Mouse (Mus musculus) MEL (cell line): Measurements from ENCODE around the gene Ppfia3. TPM values are rescaled to one million over a fixed set of nuclear protein-coding genes. Genes with fewer than 3 reads are reported as not detected.
A peak's percentile ranks its signal among the peaks of the same experiment; 100 is the strongest.

Experiments used
- DNase-seq: peaks from one replicate; pipeline ENCODE4 v3.0.0; 2011; ENCODE audit warnings: low read depth, low spot score
- H3K27ac ChIP-seq: 2 replicates; pipeline ENCODE4 v1.5.1; 2012; ENCODE audit warnings: low read depth, mild to moderate bottlenecking, control low read depth, low read length, moderate library complexity; ENCODE audit not compliant: control insufficient read depth
- H3K27me3 ChIP-seq, 2 experiments: fragments of 150-350 bp in 1 of 2; sonication (generic) in 1 of 2; 2 replicates each; pipeline ENCODE4 v1.6.1; 2012; ENCODE audit warnings: low read length in 2 of 2, mild to moderate bottlenecking in 2 of 2, improper control_type of control experiment in 1 of 2, moderate library complexity in 1 of 2; ENCODE audit not compliant: insufficient read depth in 2 of 2, control insufficient read depth in 1 of 2
- H3K36me3 ChIP-seq, 2 experiments: 2 replicates each; pipeline ENCODE4 v1.6.1; 2012 to 2014; ENCODE audit warnings: low read length in 2 of 2, improper control_type of control experiment in 1 of 2, inconsistent platforms in 1 of 2, mild to moderate bottlenecking in 1 of 2; ENCODE audit not compliant: insufficient read depth in 2 of 2, control insufficient read depth in 1 of 2
- H3K4me1 ChIP-seq, 2 experiments: fragments of 150-350 bp in 1 of 2; sonication (generic) in 1 of 2; 2 replicates each; pipeline ENCODE4 v1.6.1; 2012; ENCODE audit warnings: low read length in 2 of 2, improper control_type of control experiment in 1 of 2, mild to moderate bottlenecking in 1 of 2; ENCODE audit not compliant: insufficient read depth in 2 of 2, control insufficient read depth in 1 of 2
- H3K4me3 ChIP-seq, 2 experiments: fragments of 150-350 bp in 1 of 2; sonication (generic) in 1 of 2; 2 replicates each; pipeline ENCODE4 v1.5.1; 2012; ENCODE audit warnings: low read depth in 2 of 2, low read length in 2 of 2, mild to moderate bottlenecking in 2 of 2, moderate library complexity in 2 of 2, control low read depth in 1 of 2, improper control_type of control experiment in 1 of 2; ENCODE audit not compliant: control insufficient read depth in 1 of 2, insufficient read depth in 1 of 2
- H3K79me2 ChIP-seq: 2 replicates; pipeline ENCODE4 v1.6.1; 2012; ENCODE audit warnings: mild to moderate bottlenecking, low read length, moderate library complexity; ENCODE audit not compliant: control insufficient read depth, poor library complexity, insufficient read depth
- H3K9ac ChIP-seq: 2 replicates; pipeline ENCODE4 v1.6.1; 2012; ENCODE audit warnings: low read depth, mild to moderate bottlenecking, control low read depth, low read length, moderate library complexity; ENCODE audit not compliant: control insufficient read depth, poor library complexity, severe bottlenecking
- H3K9me3 ChIP-seq: fragments of 150-350 bp; sonication (generic); replicated peaks from 2 replicates; pipeline ENCODE4 v1.6.1; 2012; ENCODE audit warnings: mild to moderate bottlenecking, low read length, improper control_type of control experiment, moderate library complexity; ENCODE audit not compliant: insufficient read depth
- E2F4 ChIP-seq: IDR thresholded peaks from 2 replicates; pipeline ENCODE4 v1.6.1; 2011; ENCODE audit warnings: low read depth, low read length, improper control_type of control experiment, borderline replicate concordance
- ELF1 ChIP-seq: IDR thresholded peaks from 2 replicates; pipeline ENCODE4 v1.6.1; 2014; ENCODE audit warnings: low read depth, mild to moderate bottlenecking, inconsistent platforms, low read length, improper control_type of control experiment, moderate library complexity
- ETS1 ChIP-seq: IDR thresholded peaks from 2 replicates; pipeline ENCODE4 v1.6.1; 2012; ENCODE audit warnings: low read depth, mild to moderate bottlenecking, inconsistent platforms, low read length, improper control_type of control experiment, moderate library complexity
- GABPA ChIP-seq: IDR thresholded peaks from 2 replicates; pipeline ENCODE4 v1.6.1; 2012; ENCODE audit warnings: low read depth, mild to moderate bottlenecking, inconsistent platforms, low read length, improper control_type of control experiment, moderate library complexity
- HCFC1 ChIP-seq: IDR thresholded peaks from 2 replicates; pipeline ENCODE4 v1.6.1; 2012; ENCODE audit warnings: low read depth, mild to moderate bottlenecking, inconsistent platforms, low read length, improper control_type of control experiment, moderate library complexity
- JUND ChIP-seq: IDR thresholded peaks from 2 replicates; pipeline ENCODE4 v1.6.1; 2011; ENCODE audit warnings: low read depth, mild to moderate bottlenecking, improper control_type of control experiment, low read length
- KAT2A ChIP-seq: conservative IDR thresholded peaks from 2 replicates; pipeline ENCODE4 v1.6.1; 2012; ENCODE audit warnings: low read depth, low read length, improper control_type of control experiment, inconsistent platforms
- MAFK ChIP-seq: IDR thresholded peaks from 2 replicates; pipeline ENCODE4 v1.6.1; 2011; ENCODE audit warnings: low read depth, mild to moderate bottlenecking, low read length, improper control_type of control experiment, borderline replicate concordance
- MAX ChIP-seq: IDR thresholded peaks from 2 replicates; pipeline ENCODE4 v1.6.1; 2011; ENCODE audit warnings: low read length, improper control_type of control experiment
- MAZ ChIP-seq: IDR thresholded peaks from 2 replicates; pipeline ENCODE4 v1.6.1; 2012; ENCODE audit warnings: low read depth, mild to moderate bottlenecking, inconsistent platforms, low read length, improper control_type of control experiment
- MEF2A ChIP-seq: IDR thresholded peaks from 2 replicates; pipeline ENCODE4 v1.6.1; 2014; ENCODE audit warnings: low read depth, mild to moderate bottlenecking, inconsistent platforms, low read length, improper control_type of control experiment; ENCODE audit not compliant: poor library complexity, insufficient replicate concordance, severe bottlenecking; ENCODE audit errors: extremely low read depth
- MXI1 ChIP-seq: IDR thresholded peaks from 2 replicates; pipeline ENCODE4 v1.6.1; 2011; ENCODE audit warnings: mild to moderate bottlenecking, low read depth, low read length, improper control_type of control experiment
- MYC ChIP-seq: IDR thresholded peaks from 2 replicates; pipeline ENCODE4 v1.6.1; 2011; ENCODE audit warnings: low read depth, mild to moderate bottlenecking, low read length, improper control_type of control experiment, moderate library complexity
- NELFE ChIP-seq: IDR thresholded peaks from 2 replicates; pipeline ENCODE4 v1.6.1; 2011; ENCODE audit warnings: low read depth, low read length, improper control_type of control experiment
- POLR2AphosphoS5 ChIP-seq: IDR thresholded peaks from 2 replicates; pipeline ENCODE4 v1.6.1; 2012; ENCODE audit warnings: low read depth, borderline replicate concordance, mild to moderate bottlenecking, inconsistent platforms, low read length, moderate library complexity, mixed read lengths
- RAD21 ChIP-seq: IDR thresholded peaks from 2 replicates; pipeline ENCODE4 v1.6.1; 2011; ENCODE audit warnings: mild to moderate bottlenecking, low read depth, low read length, improper control_type of control experiment
- RCOR1 ChIP-seq: IDR thresholded peaks from 2 replicates; pipeline ENCODE4 v1.6.1; 2012; ENCODE audit warnings: low read depth, mild to moderate bottlenecking, inconsistent platforms, low read length, improper control_type of control experiment
- SIN3A ChIP-seq: IDR thresholded peaks from 2 replicates; pipeline ENCODE4 v1.6.1; 2012; ENCODE audit warnings: low read length, improper control_type of control experiment, inconsistent platforms
- SMC3 ChIP-seq: IDR thresholded peaks from 2 replicates; pipeline ENCODE4 v1.6.1; 2011; ENCODE audit warnings: low read depth, low read length, improper control_type of control experiment
- TAL1 ChIP-seq: IDR thresholded peaks from 2 replicates; pipeline ENCODE4 v1.6.1; 2012; ENCODE audit warnings: mild to moderate bottlenecking, inconsistent platforms, low read length, moderate library complexity, mixed read lengths
- TBP ChIP-seq: IDR thresholded peaks from 2 replicates; pipeline ENCODE4 v1.8.0; 2011; ENCODE audit warnings: low read depth, low read length, improper control_type of control experiment
- UBTF ChIP-seq: IDR thresholded peaks from 2 replicates; pipeline ENCODE4 v1.6.1; 2012; ENCODE audit warnings: low read depth, mild to moderate bottlenecking, inconsistent platforms, low read length, improper control_type of control experiment, moderate library complexity, borderline replicate concordance; ENCODE audit not compliant: insufficient read depth
- USF2 ChIP-seq, 2 experiments: IDR thresholded peaks; 2 replicates each; pipeline ENCODE4 v1.6.1; 2011 to 2012; ENCODE audit warnings: improper control_type of control experiment in 2 of 2, low read length in 2 of 2, borderline replicate concordance in 1 of 2, inconsistent platforms in 1 of 2, low read depth in 1 of 2, mild to moderate bottlenecking in 1 of 2; ENCODE audit not compliant: insufficient read depth in 1 of 2
- ZC3H11A ChIP-seq: IDR thresholded peaks from 2 replicates; pipeline ENCODE4 v1.6.1; 2012; ENCODE audit warnings: low read depth, mild to moderate bottlenecking, inconsistent platforms, low read length, improper control_type of control experiment
- ZKSCAN1 ChIP-seq: IDR thresholded peaks from 2 replicates; pipeline ENCODE4 v1.6.1; 2012; ENCODE audit warnings: low read depth, mild to moderate bottlenecking, inconsistent platforms, low read length, improper control_type of control experiment, moderate library complexity
- ZMIZ1 ChIP-seq: IDR thresholded peaks from 2 replicates; pipeline ENCODE4 v1.6.1; 2012; ENCODE audit warnings: low read depth, mild to moderate bottlenecking, inconsistent platforms, low read length, improper control_type of control experiment, moderate library complexity
- polyA plus RNA-seq, 2 experiments: library from polyadenylated mRNA; stranded (reverse) in 1 of 2; unstranded in 1 of 2; fragments of >175 nt in 1 of 2; fragments of >200 nt in 1 of 2; gene quantifications; 2 replicates each; pipeline versions ENCODE4 v1.2.1 to v1.2.4; 2012; ENCODE audit warnings: low replicate concordance in 2 of 2, low read depth in 1 of 2; ENCODE audit not compliant: insufficient read length in 2 of 2, insufficient read depth in 1 of 2, missing spikeins in 1 of 2
- total RNA-seq: library from RNA; depleted of rRNA; stranded (reverse); fragments of 300-350 nt; gene quantifications from 2 replicates; pipeline ENCODE4 v1.2.3, GENCODE M21; 2012

Gene Ppfia3
- total and polyA plus RNA-seq, 3 experiments: 3.4 to 5.9 TPM; not detected in 1

GRCm38 (mm10) chr7:45341303-45341702, 25.5 kb downstream of the Ppfia3 start (continued):
- TF ChIP-seq POLR2AphosphoS5 (no peak), ELF1 (peak; percentile 87), SMC3 (peak; percentile 38), ETS1 (0 out of 2 replicates have a peak, but pooled peaks have one; percentile 13), ZKSCAN1 (no peak), ZMIZ1 (no peak), NELFE (no peak), MAFK (no peak), JUND (no peak), MAZ (peak; percentile 84; the same call in 1 of the 2 replicates), RAD21 (peak; percentile 17), TBP (peak; percentile 40; the same call in 1 of the 2 replicates), SIN3A (peak; percentile 80), USF2 (IDR thresholded peaks at IDR 0.05; ENCODE audit: borderline replicate concordance in 1 of 2, insufficient read depth in 1 of 2, low read depth in 1 of 2, low read length in 2 of 2) (no peak), ZC3H11A (no peak), HCFC1 (peak; percentile 70), KAT2A (no peak), GABPA (no peak), MAX (no peak), MYC (no peak), TAL1 (no peak)

DNA sequence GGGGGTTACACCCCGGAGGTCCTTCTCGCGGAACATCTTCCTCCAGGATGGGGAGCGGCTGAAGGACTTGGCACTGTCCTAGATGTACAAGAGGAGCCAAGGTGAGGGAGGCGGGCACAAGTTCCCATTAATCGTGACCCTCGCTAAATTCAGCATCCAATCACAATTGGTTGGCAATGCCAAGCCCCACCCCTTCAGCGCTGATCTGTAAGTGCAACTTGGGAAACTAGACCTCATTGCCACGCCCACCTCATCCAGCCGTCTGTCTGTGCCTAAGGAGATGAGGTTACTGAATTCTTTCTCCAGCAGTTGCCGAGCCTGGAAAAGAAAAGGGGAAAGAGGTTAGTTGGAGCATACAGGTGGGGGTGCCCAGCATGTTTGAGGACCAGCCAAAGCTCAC, 26.1 kb downstream of the Ppfia3 start:
- TF ChIP-seq TBP (no peak), KAT2A (no peak), ELF1 (no peak), ZC3H11A (no peak), SIN3A (no peak), RCOR1 (0 out of 2 replicates have a peak, but pooled peaks have one; percentile 12), POLR2AphosphoS5 (no peak), MAX (peak; percentile 26; the same call in 1 of the 2 replicates), UBTF (no peak), ZMIZ1 (no peak), MAZ (no peak), MXI1 (no peak; the same call in 1 of the 2 replicates), MEF2A (no peak), NELFE (peak; percentile 28), E2F4 (no peak)
- peak; percentile 96 for DNase-seq
- no peaks in the 10 kb centered on the region; the same call in 1 of the 2 replicates for H3K79me2 ChIP-seq
- peak overlapping the region; percentile 53 to 64 for H3K4me3 ChIP-seq
- peak overlapping the region; percentile 67 for H3K9ac ChIP-seq
- H3K9me3 ChIP-seq: no peaks in the 10 kb centered on the region
- H3K27me3 ChIP-seq: no peaks in the 10 kb centered on the region
- H3K27ac ChIP-seq: no peak overlapping the region
- peaks cover 0 to 5% of the 10 kb centered on the region in 2 experiments; a peak in 1 of 4 replicates for H3K36me3 ChIP-seq
- H3K4me1 ChIP-seq: peaks cover 6 to 24% of the 10 kb centered on the region in 2 experiments
